Mouse (Mus musculus): Measurements from ENCODE around the gene Nampt.

Gene Nampt

GRCm38 (mm10) chr12:32819416-32819815 is at the start of gene Nampt:
Gene Nampt, plus strand, starts transcription at chr12:32819545.
- DNase-seq: peak in 1 of 2 experiments; percentile 15

- DNase-seq: no peak
These were observed 48.6 kb upstream of the Nampt start for GRCm38 (mm10) chr12:32770766-32771165.

- no peak for DNase-seq
These were observed 44.8 kb upstream of the Nampt start for GRCm38 (mm10) chr12:32774592-32774991.

- DNase-seq: no peak
These were observed 30.3 kb upstream of the Nampt start for GRCm38 (mm10) chr12:32789092-32789491.

GRCm38 (mm10) chr12:32795765-32796471 is 23.4 kb upstream of the Nampt start:
- DNase-seq: no peak

- DNase-seq: no peak
These were observed 21.9 kb upstream of the Nampt start for GRCm38 (mm10) chr12:32797438-32797837.

GRCm38 (mm10) chr12:32801078-32801477 is 18.3 kb upstream of the Nampt start:
- DNase-seq: no peak

GRCm38 (mm10) chr12:32805559-32805958 is 13.8 kb upstream of the Nampt start:
- DNase-seq: no peak

GRCm38 (mm10) chr12:32819823-32820605 is 669 bp downstream of the Nampt start:
- peak; percentile 99 to 100 for DNase-seq

GRCm38 (mm10) chr12:32820688-32821503 is 1.6 kb downstream of the Nampt start:
- peak; percentile 81 to 83 for DNase-seq

GRCm38 (mm10) chr12:32821504-32822011 is 2.2 kb downstream of the Nampt start:
- no peak for DNase-seq

GRCm38 (mm10) chr12:32822066-32822465 is 2.7 kb downstream of the Nampt start:
- DNase-seq: no peak

GRCm38 (mm10) chr12:32824586-32824985 is 5.2 kb downstream of the Nampt start:
- no peak for DNase-seq

- DNase-seq: peak; percentile 65 to 76
These were observed 7.6 kb downstream of the Nampt start for GRCm38 (mm10) chr12:32826971-32827370.

GRCm38 (mm10) chr12:32828137-32828760 is 8.9 kb downstream of the Nampt start:
- no peak for DNase-seq

GRCm38 (mm10) chr12:32829321-32830090 is 10.2 kb downstream of the Nampt start:
- DNase-seq: no peak

- no peak for DNase-seq
These were observed 12.7 kb downstream of the Nampt start for GRCm38 (mm10) chr12:32832076-32832475.

GRCm38 (mm10) chr12:32834781-32835180 is 15.4 kb downstream of the Nampt start:
- no peak for DNase-seq

- peak; percentile 28 to 31 for DNase-seq
These were observed 15.9 kb downstream of the Nampt start for GRCm38 (mm10) chr12:32835235-32835634.

GRCm38 (mm10) chr12:32838406-32838805 is 19.1 kb downstream of the Nampt start:
- DNase-seq: no peak

GRCm38 (mm10) chr12:32838954-32839353 is 19.6 kb downstream of the Nampt start:
- DNase-seq: no peak

GRCm38 (mm10) chr12:32841442-32841900 is 22.1 kb downstream of the Nampt start:
- no peak for DNase-seq

Data from lung, postnatal 4 days (tissue).